Mouse (Mus musculus) left cerebral cortex, postnatal 14 days (tissue): ENCODE measurements around the gene Rab5b. TPM values are rescaled to one million over a fixed set of nuclear protein-coding genes. Genes with fewer than 3 reads are reported as not detected.
"Not testable (repeated sequence)": the region's sequence is repeated elsewhere in the genome, so short reads cannot be mapped to it uniquely, and the experiment has no call there.

Source experiments
- DNase-seq, 2 experiments: peaks; one replicate each; pipeline ENCODE4 v3.0.0; 2021 to 2022; ENCODE audit warnings: low spot score in 2 of 2, mixed read lengths in 1 of 2
- intact Hi-C: fragments of 180-260 bp; cut with DNase I; formaldehyde crosslinking; loops from one replicate; pipeline ENCODE4 v1.15.1; 2025
- long read RNA-seq, 2 experiments: library from polyadenylated mRNA; stranded (forward); transcript quantifications; one replicate each; pipeline ENCODE4 v2.0.0; 2021
- total RNA-seq, 2 experiments: library from RNA; stranded (reverse); gene quantifications; 2 replicates each; pipeline ENCODE4 v1.2.3; 2021

Rab5b gene
- 100 to 1,000 TPM; 117 to 123 TPM for total RNA-seq
- long read RNA-seq, experiment 1, transcript Rab5b-201 (6 exons, 3,180 nt): major isoform, 44 of 78 reads
- long read RNA-seq, experiment 1, partial matches to known transcripts: 14 of 78 reads
- long read RNA-seq, experiment 1, other reads (novel, unspliced or antisense): 20 of 78 reads
- long read RNA-seq, experiment 2, transcript Rab5b-201 (6 exons, 3,180 nt): major isoform, 38 of 65 reads
- long read RNA-seq, experiment 2, partial matches to known transcripts: 2 of 65 reads
- long read RNA-seq, experiment 2, other reads (novel, unspliced or antisense): 25 of 65 reads

DNA sequence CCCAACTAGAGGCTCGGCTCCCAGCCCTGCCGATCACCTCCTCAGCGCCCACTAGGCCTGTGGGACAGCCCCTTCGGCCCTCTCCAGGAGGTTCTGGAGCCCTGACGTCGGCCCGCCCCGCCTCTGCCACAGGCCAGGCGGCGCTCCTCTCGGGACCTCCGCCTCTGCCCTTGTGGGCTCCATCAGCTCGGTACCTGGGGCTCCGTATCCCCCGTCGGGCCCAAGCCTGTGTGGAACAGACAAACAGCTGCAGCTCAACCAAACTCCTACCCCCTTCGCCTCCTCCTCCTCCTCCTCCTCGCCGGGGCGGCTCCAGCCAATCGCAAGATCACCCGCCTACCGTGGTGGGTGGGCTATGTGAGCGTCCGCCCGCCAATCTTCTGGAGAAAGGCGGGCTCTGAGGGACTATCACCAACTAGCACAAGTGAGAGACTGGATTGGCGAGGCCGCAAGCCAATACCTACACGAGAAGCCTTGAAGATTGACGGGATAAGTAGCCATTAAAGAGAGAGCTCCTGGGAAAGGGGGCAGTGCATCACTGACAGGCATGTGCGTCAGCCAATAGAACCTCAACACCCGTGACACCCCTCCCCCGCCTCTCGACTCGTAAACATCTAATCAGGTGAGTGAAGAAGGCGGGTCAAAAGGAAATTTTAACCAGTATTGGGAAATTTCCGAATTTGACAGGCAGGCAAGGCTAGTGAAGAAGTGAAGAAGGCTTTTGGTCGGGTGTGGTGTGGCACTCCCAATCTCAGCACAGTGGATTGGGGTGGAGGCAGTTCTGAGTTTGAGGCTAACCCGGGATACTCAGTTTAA, at the start of gene Rab5b:
Rab5b (minus strand) TSS at position 273 of the 816 bp plus-strand sequence.
- peak; percentile 99 to 100 for DNase-seq
- intact Hi-C loops: loop anchor here (5.0 kb wide), 1 partner anchor 51 kb away; the partner anchor contains the start of gene Pym1

DNA sequence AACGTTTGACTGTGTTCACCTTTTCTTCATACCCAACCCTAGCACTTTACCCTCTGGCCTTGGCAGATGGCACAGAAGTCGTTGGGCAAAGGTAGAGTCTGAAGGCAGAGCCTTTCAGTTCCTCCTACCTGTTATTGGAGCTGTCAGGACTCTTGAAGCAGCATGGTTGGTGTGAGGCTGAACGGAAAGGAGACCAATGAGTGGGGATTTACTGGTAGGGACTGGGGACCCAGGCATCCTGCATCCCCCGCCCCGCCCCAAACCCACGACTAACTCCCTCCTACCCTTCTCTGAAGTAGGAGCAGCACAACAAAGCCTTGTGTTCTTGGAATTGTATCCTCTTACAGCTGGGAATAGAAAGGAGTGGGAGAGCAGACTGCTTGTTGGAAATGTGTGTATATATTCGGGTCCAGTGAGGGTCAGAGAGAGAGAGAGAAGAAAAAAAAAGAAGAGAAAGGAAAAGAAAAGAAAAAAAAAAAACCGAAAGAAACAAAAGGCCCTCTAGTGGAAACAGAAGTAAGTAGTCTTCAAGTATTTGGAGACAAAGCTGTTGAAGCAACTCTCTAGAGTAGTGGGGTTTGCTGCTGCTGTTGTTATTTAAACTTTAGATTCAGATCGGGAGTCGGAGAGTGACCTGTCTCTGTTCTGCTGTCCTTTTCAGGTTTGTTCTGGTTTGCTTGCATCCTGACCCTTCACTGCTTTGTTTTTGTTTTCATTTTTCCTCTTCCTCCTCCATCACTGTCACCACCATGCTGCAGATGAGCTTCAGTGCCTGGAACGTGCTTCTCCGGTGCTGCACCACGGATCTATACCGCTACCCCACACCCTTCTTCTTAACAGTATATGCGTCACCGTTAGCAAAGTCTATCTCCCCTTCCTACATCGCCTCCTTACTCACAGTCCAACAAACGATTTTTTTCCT, 48.9 kb upstream of the Rab5b start, which contains the start of gene Dgka:
Dgka (minus strand) TSS at position 176 of the 922 bp plus-strand sequence.
- no peak for DNase-seq
- intact Hi-C loops: loop anchor here (5.0 kb wide), 2 partner anchors 48 to 147 kb away; partner anchors contain the start of genes Gdf11 and Rab5b

DNA sequence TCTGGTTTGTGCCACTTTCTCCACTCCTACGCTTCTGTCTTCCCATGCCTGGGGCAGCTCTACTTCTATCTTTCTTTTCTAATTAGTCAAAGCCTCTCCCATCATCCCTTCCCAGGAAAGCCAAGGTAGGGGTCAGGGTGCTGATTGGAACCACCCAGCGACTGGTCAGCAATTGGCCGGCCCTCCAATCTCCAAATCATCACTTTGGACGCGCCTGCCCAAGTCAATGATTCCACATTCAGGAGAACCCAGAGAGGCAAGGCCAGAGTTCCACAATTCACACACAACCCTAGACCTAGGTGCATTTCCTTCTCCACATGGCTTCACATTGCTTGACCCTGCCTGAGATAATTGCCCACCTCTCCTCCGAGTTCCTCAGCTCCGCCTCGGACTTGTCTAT, 48.1 kb upstream of the Rab5b start:
- intact Hi-C loops: loop anchor here (5.0 kb wide), 1 partner anchor 148 kb away; the partner anchor contains the start of gene Gdf11
- no peak for DNase-seq

DNA sequence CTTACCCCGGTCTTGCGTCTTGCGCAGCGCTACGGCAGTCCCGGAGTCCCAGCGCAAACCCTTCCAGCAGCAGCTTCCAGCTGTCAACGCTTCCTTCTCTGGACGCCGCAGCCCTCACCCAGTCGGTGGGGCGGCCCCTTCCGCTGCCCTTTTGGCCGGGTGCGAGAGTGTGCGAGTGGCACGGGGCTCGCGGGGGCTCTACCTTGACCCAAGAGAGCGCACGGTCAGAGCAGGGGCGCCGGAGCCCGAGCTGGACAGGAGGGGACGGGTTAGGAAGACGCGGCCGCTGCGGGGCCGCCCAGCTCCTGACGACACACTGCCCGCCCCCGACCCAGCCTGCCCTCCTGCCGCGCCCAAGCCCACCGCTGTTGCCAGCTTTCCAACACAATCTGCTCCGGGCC, 47.7 kb upstream of the Rab5b start:
- intact Hi-C loops: loop anchor here (5.0 kb wide), 1 partner anchor 149 kb away; the partner anchor contains the start of gene Gdf11

DNA sequence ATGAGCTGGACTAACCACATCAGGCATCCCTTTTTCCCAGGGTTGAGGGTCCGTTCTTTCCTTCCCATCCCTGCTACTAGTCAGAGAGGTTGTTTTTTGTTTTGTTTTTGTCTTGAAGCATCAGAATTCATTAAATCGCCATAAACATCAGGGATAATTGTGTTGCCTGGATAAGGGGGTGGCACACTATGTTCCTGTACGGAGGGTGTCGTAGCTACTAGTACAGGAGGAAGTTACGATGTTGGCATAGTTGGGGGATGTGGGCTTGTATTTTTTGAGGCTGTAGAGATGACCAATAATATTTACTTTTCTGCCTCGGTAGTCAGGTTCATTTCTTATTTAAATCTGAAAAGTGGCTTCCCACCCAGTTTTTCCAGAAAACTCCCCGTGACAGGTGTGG, 47.2 kb upstream of the Rab5b start:
- intact Hi-C loops: loop anchor here (5.0 kb wide), 1 partner anchor 149 kb away; the partner anchor contains the start of gene Gdf11
- DNase-seq: no peak

More for the DNA sequence above, 47.7 kb upstream of the Rab5b start:
- peak in 1 of 2 experiments; percentile 27 for DNase-seq

DNA sequence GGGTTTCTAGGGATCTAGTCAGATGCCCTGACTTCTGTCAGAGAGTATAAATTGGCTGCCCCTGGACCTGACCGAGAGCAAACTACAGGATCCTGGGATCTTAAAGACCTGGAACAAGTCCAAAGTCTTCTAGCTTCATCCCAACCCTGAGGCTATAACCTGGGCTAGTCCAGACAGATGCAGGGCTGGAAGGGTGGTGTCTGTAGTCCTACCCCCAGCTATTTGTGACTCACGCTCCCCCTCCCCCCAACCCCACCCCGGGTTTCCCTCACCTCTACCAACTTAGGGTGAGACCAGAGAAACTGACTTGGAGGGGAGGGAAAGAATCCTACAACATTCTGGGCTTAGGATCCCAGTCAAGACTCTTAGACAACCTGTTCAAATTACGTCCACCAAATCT, 46.6 kb upstream of the Rab5b start:
- intact Hi-C loops: loop anchor here (5.0 kb wide), 1 partner anchor 150 kb away; the partner anchor contains the start of gene Gdf11
- DNase-seq: no peak

DNA sequence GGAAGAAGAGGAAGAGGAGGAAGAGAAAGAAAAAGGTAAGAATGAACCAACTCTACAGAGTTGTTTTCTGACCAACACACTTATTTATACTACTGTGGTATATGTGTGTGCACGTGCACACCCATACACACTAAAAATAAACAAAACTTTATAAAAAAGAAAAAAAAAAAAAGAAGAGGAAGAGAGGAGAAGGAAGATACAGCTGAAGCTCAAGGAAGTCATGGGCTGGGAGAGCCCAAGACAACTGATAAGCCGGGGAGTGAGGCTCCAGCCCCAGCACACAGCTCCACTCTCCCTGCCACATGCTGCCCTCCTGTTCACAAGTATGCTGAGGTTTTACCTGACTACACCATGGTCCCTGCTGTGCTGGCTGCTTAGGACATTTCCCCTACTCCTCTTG, 44.2 kb upstream of the Rab5b start:
- intact Hi-C loops: loop anchor here (5.0 kb wide), 1 partner anchor 152 kb away; the partner anchor contains the start of gene Gdf11
- DNase-seq: no peak

DNA sequence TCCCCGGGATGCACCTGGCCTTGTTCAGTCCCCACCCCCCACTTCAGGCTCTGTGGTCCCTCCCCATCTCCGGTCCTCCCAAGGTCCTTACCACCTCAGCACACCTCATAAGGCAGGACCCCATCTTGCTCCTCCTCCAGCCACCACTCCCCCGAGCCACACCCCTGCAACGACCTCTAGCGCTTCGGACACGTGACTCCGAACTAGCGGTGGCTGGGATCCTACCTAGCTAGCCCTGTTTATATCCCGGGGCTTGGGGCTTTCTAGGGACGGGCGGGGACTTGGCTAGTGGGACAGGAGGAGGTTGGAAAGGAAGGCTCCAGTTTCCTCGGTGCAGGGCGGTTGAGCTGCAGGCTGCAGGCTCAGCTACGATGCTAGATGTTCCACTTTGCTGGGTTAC, 41.4 kb upstream of the Rab5b start:
- intact Hi-C loops: no loop called here

DNA sequence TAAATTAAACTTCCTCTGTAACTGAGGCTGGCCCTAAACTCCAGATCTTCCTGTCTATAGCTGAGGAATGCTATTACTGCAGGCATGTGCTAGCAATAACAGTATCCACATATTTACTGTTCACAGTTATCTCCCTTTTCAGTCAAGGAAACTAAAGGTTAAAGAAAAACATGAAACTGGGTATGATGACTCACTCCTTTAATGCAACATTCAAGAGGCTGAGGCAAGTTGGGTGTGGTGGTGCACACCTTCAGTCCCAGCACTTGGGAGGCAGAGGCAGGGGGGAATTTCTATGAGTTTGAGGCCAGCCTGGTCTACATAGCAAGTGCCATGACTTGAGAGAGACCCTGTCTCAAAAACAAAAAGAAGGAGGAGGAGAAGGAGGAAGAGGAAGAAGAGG, 35.9 kb upstream of the Rab5b start:
- intact Hi-C loops: no loop called here
- no peak for DNase-seq

More for the DNA sequence above, 41.4 kb upstream of the Rab5b start:
- DNase-seq: no peak

DNA sequence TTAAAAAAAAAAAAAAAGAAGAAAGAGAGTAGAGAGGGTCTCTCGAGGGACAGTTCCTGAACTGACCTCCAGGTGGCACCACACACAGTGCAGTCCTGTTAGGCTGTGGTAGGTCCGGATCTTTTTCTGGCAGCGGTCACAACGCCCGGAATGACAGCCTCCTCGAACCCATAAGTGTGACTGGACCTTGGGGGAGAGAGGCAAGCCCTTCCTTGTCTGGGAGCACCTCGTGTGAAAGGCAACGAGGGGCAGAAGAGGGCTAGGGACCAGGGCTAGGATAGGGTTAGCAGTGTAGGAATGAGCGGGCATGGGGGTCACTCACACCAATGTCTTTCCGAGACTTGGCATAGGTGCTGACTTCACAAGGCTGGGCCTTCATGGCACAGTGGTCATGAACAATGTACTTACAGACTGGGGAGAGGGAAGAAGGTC, 35.0 kb upstream of the Rab5b start:
- intact Hi-C loops: no loop called here
- DNase-seq: peak; percentile 69 to 72

DNA sequence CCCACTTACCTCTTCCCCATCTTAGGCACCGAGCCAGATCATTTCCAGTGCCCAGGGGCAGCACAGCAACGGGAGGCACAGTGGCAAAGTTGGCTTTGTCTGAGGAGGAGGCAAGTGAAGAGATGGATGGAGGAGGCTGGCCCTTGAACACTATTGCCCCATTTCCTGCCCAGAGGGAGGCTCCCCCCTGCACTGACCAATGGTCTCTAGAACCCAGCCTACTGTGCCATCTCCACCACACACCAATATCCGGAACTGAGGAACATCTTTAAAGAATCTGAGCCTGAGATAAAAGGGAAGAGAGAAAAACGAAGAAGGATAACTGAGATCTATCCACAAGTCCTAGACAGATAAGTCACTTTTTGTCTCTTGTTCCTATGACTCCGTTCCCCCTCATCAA, 32.0 kb upstream of the Rab5b start:
- intact Hi-C loops: no loop called here

DNA sequence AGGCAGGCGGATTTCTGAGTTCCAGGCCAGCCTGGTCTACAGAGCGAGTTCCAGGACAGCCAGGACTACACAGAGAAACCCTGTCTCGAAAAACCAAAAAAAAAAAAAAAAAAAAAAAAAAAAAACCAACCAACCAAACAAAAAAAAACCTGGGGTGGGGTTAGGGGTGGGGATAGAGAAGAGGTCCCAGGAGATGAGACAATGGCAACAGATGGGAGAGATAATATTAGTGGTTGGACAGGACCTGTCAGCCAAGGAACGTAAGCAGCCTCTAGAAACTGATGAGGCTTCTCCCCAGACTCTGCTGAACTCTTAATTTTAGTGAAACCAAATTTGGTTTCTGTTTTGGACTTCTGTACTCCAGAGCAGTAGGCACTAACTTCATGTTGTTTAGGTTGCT, 29.4 kb upstream of the Rab5b start:
- intact Hi-C loops: not testable (repeated sequence)

More for the DNA sequence above, 32.0 kb upstream of the Rab5b start:
- DNase-seq: no peak

DNA sequence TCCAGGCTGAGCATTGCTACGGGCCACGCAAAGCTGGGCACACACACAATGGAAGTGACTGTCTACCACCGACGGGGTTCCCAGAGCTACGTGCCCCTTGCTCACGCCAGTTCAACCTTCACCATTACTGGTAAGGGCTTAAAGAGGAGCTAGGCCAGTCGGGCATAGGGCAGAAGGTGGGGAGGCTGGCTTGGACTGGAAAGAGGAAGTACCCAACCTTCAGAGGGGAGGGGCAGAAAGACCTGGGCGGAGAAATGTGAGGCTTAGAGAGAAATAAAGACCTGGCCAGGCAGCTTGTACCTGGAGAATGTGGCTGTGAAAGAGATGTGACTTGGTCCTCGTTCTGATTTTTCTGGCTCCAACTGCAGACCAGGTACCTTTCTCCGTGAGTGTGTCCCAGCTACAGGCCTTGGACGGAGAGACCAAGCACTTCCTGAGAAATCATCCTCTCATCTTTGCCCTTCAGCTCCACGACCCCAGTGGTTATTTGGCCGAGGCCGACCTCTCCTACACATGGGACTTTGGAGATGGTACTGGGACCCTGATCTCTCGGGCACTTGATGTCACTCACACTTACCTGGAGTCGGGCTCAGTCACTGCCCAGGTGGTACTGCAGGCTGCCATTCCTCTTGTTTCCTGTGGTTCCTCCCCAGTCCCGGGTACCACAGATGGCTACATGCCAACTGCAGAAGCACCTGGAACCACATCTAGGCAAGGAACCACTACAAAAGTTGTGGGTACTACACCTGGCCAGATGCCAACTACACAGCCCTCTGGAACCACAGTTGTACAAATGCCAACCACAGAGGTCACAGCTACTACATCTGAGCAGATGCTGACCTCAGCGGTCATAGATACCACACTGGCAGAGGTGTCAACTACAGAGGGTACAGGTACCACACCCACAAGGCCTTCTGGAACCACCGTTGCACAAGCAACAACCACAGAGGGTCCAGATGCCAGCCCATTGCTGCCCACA, 19.8 kb upstream of the Rab5b start:
- intact Hi-C loops: no loop called here
- DNase-seq: no peak

More for the DNA sequence above, 29.4 kb upstream of the Rab5b start:
- DNase-seq: not testable (repeated sequence)

DNA sequence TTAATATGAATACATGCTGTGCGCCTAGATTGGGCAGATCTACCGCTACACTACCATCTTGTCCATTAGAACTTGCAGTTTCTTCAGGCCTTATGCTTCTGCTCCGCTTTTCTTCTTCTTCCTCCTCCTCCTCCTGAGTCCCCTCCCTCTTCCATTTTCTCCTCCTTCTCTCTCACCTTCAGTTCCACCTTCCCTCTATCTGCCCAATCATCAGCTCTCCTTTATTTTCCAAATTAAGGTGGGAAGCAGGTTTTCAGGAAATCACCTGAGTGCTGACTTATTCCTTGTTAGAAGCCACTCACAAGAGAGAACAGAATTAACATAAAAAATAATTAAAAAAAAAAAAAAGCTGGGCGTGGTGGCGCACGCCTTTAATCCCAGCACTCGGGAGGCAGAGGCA, 15.3 kb upstream of the Rab5b start:
- intact Hi-C loops, DNase-seq: not testable (repeated sequence)

DNA sequence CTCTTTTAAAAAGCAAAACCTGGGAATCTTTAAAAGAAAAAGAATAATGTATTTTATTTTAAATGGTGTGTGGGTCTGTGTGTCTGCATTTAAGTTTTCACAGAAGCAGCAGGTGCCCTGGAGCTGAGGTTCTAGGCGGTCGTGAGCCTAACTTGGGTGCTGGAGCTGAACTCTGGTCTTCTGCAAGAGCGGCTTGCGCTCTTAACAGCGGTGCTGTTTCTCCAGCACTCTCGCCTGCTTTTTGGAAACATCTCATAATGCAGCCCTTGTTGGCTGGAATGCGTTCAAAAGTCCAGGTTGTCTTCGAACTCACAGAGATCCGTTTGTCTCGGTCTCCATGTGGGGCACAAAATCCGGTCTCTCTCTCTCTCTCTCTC, 9.2 kb upstream of the Rab5b start:
- intact Hi-C loops: no loop called here
- peak; percentile 24 to 38 for DNase-seq

DNA sequence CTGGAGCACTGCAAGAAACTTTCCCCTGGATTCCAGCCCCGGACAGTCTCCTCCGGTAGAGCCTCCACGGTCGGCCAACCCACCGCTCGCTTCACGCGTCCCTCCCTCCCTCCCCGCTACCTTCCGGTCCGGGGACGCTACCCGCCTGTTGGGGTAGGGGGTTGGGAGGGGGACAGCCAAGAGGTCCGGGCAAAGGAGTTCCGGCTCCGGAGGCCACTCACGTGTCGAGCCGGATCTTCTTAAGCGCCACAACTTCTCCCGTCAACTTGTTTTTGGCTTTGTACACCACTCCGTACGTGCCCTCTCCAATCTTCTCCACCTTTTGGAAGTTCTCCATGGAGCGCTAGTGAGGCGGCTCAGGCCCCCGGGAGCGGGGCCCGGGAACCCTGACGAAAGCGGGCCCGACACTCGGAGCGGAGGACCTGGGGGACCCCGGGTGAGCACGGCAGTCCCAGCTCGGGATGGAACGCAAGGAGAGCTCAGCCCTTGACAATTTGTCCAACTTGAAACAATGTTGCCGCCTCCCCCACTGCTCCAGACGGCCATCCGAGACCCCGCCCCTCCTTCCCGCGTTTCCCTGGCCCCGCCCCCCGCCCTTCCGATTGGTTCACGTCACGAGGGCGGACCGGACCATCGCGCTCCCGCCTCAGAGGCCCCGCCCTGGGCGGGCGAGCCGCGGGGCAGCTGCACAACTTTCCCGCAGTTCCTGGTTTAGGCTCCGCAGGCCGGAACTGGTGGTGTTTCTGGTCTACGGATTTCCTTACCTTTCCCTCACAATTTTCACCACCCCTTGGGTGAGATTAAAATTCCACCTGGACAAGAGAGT, 8.6 kb upstream of the Rab5b start, which contains the start of gene Cdk2:
Cdk2 (minus strand) TSS at position 541 of the 826 bp plus-strand sequence.
- intact Hi-C loops: no loop called here
- peak; percentile 79 to 85 for DNase-seq

DNA sequence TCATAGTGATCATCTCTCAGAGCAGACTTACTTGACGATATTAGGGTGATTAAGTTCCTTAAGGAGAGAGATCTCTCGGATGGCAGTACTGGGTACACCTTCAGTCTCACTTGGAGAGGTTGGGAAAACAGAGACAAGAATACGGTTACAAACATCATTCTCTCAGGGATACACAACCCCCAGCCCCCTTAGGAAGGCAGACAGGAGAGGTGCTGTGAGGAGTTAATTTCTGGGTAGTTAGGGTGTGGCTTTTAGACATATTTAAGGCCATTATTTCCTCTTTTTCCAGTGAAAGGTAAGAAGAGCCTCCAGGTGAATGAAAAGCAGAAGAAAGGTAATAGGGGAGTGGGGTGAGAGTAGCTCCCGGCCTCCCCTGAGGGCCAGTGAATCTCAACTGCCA, 7.8 kb upstream of the Rab5b start, which contains the start of gene Pmel:
Pmel (plus strand) TSS at position 301 of the 400 bp plus-strand sequence.
- DNase-seq: no peak
- intact Hi-C loops: no loop called here
